Mouse (Mus musculus) induced T-regulatory cell, adult 2 months (primary cell): ENCODE data around the gene Lrrc4.

ENCODE experiments used
- DNase-seq: peaks from one replicate; pipeline ENCODE4 v3.0.0-alpha.2; 2012; ENCODE audit warnings: low read depth

Gene Lrrc4

DNA sequence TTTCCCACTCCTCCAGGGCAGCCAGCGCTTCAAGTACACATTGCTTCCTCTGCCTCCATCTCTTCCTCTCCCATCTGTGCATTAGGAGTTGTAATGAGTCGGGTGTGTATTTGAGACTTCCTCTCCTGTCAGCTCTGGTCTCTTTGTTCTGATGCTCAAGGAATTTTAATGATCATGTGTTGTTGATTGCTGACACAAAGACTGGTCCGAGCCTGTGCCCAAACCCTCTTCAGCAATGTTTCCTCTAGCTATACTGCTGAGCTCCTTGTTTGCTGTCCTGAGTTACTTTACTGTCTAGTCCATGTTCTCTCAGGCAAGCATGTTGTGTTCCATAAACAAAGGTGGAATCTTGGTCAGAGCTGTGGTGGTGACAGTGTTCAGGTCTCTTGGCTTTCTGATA lies 102.3 kb downstream of the Lrrc4 start:
- DNase-seq, result no peak

DNA sequence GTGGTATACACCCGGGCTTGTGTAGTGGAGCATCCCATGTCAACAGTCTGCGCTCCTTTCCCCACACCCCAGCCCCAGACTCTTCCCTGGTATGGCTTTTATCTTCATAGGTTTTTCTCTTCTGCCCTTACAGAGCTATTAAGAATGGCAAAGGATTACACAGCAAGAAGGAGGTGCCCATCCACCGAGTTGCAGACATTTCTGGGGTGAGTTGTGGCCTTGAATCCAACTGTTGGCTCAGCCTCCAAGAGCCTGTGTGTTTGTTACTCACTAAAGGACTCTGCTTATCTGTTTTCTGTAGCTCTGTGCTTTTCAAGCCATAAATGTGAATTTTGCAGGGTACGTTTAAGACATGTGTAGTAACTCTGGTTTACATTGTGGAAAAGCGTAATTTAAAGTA lies 106.8 kb downstream of the Lrrc4 start:
- no peak for DNase-seq

DNA sequence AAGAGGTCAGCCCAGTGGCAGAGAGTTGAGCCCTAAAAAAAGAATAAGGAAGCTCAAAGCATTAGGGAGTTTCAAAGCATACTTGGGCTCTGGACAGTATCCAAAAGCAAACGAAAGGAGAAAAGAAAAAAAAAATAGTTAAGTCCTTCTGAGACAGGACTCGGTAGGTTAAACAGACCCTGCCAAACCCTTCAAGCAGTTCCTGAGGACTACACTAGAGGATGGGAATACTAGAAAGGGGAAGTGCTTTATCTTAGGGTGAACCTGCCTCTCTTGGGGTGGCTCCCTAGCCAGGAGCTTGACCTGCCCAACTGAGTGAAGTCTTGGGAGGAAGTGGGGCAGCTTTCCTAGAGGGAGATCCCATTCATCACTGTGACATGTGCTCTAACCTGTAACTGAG lies 108.5 kb downstream of the Lrrc4 start:
- DNase-seq, result no peak

DNA sequence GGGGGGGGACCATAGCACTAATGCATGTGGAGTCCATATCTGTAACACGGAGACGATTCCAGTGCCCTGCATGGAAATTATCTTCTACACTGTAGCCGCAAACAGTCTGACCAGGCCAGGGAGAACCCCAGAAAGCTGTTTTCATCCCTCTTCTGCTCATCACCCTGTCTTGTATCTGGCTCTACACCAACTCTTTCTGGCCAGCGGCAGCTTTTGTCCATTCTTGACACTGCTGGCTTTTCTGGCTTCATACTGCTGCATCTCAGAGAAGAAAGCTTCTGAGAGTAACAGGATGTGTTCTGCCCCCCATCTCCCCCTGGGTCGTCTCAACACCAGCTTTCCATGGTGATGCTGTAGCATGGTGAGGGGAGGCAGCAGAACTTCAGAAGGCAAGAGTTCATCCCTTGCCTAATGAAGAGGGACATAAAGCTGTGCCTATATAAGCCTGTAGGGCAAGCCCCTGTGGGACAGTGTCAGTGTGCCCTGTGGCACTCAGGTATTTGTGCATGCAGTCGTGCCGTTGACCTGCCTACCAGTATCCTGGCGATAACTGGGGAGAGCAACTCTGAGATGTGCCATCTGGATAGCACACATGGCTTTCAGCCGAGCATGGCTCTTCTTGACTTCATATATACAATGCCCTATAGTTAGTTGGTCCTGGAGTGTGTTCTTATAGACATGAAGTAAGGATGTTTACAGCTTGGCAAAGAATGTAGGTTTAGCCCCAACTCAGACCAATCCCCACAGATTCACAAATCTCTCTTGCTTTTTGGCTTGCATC lies 111.0 kb downstream of the Lrrc4 start:
- no peak for DNase-seq

DNA sequence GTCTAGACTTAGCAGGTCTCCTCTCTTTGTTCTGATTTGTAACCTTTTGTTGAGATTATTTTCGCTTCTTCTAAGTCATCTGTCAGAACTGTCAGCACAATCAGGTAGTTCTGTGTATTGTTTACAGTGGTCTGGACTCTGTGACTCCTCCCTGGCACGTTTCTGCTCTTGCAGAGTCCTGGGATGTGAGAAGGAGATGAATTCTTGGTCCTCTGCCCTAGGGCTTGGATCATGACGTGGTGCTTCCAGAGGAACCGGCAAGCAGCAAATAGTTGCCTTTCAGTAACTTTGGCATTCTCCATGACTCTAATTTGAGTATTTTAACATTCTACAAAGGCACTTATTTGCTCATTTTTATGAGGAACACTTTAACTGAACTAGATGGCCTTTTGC lies 113.7 kb downstream of the Lrrc4 start:
- DNase-seq, result no peak

DNA sequence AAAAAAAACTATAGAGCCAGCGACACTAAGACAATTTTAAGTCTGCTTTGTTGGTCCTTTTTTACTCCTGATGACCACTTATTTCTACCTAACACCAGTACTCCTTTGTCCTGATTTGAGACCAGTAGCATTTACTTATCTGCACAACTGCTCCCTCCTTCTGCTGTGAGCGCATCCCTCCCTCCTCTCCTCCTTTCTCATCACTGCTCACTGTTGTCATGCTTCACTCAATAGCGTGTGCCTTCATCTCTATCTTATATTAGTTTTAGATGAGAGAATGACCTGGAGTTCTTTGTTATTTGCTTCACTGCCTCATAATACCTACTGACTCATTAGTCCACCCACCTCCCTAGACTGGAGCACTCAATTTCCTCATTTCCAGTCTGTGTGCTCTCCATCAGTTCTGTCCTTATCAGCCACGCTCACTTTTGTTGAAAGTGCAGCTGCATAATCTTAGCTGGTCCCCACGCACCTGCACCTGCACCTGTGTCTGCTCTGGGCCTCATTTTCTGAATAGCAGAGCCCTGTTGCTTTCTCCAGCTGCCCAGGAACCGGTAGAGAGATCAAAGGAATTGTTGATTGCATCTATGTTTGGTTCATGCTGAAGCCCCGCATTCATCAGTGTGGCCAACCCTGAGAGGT lies 114.2 kb downstream of the Lrrc4 start:
- no peak for DNase-seq

DNA sequence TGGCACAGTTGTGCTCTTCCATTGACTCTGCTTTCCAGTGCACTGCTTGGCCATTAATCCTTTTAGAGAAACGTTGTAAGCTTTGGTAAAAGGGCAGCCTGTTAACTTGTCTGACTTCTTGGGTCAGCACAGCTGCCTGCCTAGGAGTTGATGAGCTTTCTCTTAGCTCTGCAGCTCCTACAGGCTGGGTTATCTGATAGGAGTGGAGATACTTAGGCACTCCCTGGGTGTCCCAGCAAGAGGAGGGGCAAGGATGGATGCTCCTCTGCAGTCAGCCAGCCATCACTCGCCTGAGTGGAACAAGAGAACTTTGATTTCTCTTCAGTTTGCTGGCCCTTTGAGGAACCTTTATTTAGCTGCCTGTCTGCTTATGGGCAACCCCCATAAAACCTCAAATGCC lies 121.5 kb downstream of the Lrrc4 start:
- DNase-seq, result no peak

DNA sequence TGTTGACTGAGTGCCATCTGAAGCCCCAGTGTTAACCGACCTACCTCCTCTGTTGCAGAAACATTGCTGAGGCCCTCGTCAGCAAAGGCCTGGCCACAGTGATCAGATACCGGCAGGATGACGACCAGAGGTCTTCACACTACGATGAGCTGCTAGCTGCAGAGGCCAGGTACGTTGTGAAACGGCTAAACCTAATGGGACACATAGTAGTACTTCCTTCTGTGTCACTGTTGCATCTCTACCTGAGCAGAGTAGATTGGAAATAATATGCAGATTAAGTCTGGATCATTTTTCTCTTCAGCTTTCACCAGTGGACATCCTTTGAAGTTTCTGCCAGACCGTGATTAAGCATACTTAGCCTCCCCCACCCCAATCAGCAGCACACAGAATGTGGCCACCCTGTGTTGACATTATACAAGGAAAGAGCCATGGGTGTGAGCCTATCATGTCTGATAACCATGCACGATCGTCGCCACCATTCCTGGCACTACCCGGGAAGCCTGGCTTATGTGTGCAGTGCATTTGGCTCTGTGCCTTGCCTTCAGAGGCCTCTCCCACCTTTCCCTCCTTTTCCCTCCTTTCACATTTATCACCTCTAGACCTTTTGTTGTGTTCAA lies 124.5 kb downstream of the Lrrc4 start:
- no peak for DNase-seq

DNA sequence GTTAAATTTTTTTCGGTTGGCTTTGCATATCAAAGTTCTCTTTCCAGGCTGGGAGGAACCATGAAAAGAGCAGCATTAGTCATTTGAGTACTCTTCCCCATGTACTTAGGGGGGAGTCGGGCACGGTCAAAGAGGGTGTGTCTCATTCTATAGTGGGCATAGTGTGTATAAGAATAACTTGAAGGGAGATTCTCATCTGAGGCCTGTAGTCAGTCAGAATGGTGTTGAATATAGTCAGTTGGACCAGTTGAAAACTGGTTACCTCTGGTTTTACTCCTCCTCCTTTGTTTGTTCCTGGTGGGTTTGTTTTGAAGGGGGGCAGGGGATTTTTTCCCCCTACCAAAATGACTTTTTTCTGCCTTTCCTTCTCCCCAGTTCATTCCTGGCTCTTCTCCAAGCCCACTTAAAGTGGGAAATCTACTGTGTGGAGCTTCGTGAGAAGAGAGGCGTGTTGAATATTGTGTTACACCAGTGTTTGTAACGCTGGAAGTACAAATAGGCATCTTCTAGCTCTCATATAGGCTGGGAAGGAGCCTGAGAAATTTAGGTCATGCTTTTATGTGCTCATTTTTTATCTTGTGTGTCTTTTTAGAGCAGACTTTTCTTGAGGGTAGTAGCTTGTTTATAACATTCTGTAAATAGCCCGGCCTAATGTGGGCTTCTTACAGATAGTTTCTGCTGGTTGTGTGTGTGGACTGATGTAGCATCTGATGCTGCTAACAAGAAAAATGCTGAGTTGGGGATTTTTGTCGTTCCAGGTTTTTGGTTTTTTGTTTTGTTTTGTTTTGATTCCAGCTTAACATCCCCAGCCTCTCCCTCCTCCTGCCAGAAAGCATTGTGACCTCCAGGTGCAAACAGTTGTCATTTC lies 125.2 kb downstream of the Lrrc4 start:
- DNase-seq, result no peak

DNA sequence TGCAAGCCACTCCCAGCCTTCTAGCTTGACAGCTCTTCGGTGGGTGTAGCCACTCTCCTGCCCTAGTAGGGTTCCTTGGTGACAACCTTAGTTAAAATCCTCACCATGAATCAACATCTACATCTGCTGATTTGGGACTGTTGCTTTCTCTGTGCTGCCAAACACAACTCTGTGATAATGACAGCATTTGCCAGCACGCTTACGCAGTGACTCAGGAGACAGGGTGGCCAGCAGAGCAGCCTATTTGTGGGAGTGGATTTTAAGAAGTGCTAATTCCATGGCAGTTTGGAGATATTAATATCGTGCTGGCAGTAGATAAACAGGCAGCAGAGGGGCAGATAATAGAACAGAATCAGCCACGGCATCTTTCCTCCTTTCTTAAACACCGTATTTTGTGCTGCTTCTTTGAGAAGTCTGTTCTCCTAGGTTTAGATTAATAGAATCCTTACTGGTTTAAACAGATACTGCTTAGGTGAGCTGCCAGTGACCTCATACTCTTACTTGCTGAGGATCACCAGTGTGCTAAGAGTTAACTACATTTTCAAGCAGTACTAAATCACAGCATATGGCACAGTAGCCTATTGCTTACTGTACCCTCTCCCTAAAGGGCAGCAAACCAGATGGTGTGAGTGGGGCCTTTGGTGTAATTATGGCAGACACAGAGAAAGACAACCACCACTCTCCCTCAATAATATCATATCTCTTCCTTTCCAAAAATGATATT lies 126.0 kb downstream of the Lrrc4 start:
- DNase-seq, result no peak

DNA sequence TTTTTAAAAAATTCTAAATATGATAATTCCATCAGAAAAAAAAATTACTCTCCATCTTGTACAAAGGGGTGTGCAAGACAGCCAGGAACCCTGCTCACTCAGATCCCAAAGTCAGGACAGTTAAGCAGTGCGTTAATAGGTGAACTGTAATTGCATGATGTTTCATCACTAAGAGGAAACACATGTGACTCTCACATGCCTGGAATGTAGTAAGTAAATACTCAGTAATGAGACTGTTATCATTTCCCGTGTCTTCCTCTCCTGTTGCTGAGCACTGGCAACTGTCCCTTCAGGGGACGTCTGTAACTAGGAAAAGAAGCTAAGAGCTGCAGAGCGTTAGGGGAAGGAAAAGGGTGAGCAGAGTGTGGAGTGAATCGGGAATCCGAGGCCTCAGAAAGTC lies 126.9 kb downstream of the Lrrc4 start:
- no peak for DNase-seq

DNA sequence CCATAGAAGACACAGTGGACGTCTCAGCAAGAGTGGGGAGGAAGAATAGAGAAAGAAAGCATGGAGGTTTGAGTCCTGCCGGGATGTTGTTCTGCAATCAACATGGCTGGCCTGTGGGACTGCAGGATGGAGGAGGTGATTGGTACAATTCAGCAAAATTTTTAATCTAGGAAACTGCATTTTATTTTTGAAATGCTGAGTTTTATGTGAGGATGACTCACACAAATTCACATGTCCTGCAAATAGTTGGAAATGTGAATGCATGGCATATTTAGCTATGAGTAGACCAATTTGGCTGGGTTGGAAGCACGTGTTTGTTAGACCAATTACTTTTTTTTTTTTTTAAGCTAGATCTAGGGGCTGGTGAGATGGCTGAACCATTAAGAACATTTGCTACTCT lies 134.3 kb downstream of the Lrrc4 start:
- DNase-seq, result no peak

DNA sequence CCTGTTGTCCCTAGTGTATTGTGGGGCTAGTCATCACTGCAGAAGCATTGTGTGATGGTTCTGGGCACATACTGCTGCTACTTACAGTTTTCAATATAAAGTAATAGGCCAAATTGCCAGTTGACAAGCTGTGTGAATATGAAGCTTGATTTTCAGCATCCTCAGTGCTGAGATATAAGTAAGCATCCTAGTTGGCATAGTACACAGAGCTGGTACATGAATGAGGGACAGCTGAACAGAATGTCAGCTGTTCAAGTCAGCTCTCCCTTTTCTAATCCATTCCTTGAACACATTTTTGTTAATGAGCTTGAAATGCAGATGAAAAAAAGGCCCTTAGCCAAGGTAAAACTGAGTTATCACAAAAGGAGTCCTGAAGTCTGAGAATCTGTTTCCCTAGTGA lies 138.9 kb downstream of the Lrrc4 start:
- DNase-seq, result no peak

DNA sequence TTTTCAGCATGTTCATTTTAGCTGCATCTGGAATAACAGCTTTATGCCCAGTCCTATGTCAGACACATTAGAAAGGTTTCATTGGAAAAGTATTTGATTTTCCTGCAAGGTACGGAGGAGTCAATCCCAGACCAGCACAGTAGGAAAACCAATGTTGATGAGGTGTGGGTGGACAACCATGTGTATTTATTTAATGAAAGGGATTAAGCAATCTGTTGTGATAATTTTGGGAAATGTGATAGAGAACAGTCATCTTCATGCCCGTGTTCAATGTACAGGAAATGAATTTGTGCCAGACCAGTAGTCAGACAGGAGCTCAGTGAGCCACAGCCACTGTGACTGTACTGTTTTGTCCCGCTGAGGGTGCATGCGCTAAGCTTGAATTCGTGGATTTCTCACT lies 143.8 kb downstream of the Lrrc4 start:
- no peak for DNase-seq

DNA sequence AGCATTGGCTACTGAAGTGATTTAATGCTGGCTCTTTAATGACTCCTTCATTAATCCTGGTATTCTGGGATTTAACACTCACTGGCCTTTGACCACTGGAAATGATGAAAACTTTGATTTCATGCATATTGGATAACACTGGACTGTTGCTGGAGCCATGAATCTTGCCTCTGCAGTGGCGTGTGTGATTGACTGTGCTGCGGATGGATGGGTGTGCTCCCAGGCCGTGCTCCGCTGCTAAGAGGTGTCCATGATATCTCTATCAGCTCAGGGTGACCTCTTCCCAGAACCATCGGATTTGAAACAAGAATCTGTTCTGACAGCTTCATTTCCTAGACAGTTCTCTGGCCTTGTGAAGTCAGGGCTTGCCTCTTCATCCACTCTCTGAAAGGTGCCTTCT lies 145.8 kb downstream of the Lrrc4 start:
- no peak for DNase-seq

DNA sequence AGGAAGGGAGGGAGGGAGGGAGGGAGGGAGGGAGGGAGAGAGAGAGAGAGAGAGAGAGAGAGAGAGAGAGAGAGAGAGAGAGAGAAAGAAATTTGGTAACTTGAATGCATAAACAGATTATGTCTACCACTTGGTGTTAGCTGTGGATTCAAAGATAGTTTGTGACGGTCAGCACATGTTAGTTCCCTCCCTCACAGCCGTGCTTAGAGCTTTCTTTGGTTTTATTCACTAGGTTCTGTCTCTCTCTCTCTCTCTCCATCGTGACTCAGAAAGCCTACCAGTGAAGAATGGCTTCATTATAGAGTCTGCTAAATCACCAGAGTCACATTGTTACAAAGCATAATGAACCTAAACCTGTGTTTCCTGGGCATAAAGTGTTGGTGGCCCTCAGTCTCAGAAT lies 146.5 kb downstream of the Lrrc4 start:
- no peak for DNase-seq

DNA sequence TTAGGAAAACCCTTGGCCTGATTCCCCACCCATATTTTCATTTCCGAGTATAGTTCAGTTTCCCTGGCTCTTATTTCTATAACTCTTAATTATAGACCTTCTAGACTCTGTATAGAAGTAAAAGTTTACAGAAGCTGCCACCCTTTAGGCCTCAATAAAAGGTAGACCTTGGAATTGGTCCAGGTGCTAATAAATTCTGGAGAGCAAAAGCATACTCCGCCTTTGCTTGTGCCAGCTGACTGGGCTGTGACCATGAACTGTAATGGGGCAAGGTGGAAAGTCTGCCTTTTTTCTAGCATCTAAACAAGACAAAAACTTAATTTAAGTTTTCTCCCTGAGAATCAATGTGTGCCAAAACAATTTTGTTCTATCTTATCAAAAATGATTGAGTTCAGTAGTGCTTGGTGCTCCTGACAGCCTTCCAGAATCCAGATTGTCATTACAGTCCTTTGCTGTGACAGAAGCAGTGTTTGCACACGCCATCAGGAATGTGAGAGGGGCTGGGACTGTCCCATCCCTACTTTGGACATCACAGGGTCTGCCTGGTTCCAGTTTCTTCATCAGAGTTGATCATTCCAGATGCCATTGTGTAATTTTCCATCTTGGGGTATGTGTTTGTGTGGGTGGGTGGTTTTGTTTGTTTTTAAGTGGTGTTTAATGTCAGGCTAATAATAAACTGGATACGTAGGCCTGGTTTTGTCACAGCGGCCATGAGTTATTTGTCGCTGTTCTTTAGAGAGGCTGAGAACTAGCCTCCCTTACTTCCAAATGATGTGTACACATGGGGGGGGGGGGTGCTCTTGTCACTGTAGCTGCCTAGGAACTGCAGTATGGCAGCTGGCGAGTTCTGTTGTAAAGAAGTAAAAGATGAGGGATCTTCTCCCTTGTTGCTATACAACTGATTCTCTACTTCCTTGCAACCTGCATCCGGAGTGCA lies 149.8 kb downstream of the Lrrc4 start:
- DNase-seq, result no peak

DNA sequence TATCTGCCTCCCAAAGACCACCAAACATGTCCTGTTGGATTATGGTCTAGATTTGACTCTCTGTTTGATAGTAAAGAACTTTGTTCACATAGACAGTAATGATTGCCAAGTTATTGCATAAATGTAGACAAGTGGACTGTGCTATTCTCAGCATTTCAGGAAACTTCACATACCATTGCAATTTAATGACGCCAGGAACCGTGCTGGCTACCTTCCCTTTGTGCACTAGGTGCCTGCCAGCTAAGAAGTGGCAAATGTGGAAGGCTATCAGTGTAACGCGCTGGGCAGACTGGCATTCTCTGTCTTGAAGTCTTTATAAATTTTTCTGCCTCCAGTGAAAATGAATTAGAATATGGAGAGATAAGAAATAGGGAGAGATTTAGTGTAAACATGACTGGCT lies 151.0 kb downstream of the Lrrc4 start:
- DNase-seq, result no peak

DNA sequence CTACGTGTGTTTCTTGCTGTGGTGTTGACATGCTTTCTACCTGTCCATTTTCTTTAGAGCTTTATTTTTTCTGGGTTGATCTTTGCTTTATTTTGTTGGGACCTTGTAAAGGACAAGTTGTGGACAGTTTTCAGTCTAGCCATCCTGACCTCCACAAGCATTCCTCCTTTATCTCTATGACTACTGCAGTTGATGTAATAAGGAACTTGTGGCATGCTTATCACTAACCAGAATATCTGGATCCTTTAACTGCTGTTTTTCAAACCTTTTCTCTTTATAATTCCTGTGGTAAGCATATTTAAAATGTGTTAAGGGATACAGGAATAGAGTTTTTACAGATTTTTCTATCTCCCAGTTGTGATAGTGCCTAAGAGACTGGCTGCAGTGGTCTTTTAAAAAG lies 152.7 kb downstream of the Lrrc4 start:
- no peak for DNase-seq

DNA sequence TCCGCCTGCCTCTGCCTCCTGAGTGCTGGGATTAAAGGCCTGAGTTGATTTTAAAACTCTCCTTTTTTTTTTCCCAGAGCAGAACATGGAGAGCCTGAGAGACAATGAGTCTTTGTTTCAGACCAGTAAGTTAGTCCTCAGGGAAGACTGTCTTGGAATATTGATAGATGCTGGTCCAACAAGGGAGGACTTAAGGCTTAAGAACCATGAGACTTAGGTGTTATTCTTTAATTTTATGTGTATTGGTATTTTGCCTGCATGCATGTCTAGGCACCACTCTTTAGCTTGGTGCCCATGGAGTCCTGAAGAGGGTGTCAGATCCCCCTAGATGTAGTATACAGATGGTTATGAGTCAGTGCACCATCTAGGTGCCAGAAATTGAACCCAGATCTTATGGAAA lies 156.9 kb downstream of the Lrrc4 start:
- DNase-seq, result no peak

DNA sequence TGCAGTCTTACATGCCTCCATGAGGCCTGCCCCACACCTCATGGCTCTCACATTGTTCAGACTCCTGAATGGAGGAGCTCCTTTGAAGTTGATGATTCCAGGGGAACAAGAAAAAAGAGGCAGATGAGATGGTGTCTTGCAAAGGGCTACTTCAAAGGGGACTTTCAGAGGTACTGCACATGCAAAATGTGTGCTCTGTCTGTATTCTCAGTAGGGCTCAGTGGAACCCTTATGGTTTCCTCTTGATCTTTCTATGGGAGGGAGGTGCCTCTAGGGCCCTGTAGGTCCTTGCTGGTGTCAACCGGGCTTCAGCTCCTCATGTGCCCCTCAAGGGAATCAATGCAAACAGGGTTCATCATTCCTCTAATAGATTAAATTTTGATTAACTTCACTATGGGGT lies 159.2 kb downstream of the Lrrc4 start:
- no peak for DNase-seq
